11 mouse cellular contexts compared by ENCODE assay signal in the genomic region with DNA sequence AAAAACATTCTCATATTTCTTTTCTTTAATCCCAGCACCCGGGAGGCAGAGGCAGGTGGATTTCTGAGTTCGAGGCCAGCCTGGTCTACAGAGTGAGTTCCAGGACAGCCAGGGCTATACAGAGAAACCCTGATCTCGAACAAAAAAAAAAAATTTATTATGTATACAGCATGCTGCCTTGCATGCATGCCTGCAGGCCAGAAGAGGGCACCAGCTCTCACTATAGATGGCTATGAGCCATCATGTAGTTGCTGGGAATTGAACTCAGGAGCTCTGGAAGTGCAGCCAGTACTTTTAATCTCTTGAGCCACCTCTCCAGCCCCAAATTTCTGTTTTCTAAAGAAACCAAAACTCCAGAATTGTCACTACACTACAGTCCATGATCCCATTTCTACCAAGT. TPM values are rescaled to one million over a fixed set of nuclear protein-coding genes. Genes with fewer than 3 reads are reported as not detected.
A peak's percentile ranks its signal among the peaks of the same experiment; 100 is the strongest.
DNase-seq lines count a peak whose midpoint lies in the region; TF ChIP-seq lines count a peak whose summit lies in the region.
"Had no signal": no experiment of that assay in that cellular context is flagged by ENCODE, and none has a peak within 500 bp of the region (broad histone marks: within the 10 kb centered on the region; RNA-seq: fewer than 3 reads in every experiment).

No protein-coding gene starts in this region.

- TF ChIP-seq CTCF in layer of hippocampus, adult 2 months (conservative IDR thresholded peaks at IDR 0.05) = peak; percentile 70

- DNase-seq in adrenal gland, postnatal 10 days = peak; percentile 20
- DNase-seq in adrenal gland, adult 2 months = no peak
- no peak for DNase-seq in layer of hippocampus, adult 2 months (ENCODE audit: low spot score in 2 of 2)
- DNase-seq in layer of hippocampus, postnatal 36 days = no peak
- DNase-seq in T-cell, adult 2 months (ENCODE audit: low spot score) = peak; percentile 16
- peak; percentile 19 for DNase-seq in lung, postnatal 10 days
- DNase-seq in urinary bladder, postnatal 14 days (ENCODE audit: low spot score) = no peak
- no peak for DNase-seq in ovary, postnatal 14 days (ENCODE audit: low spot score)

- H3K4me3 ChIP-seq in layer of hippocampus, adult 2 months = no peak overlapping the region
- H3K4me3 ChIP-seq: heart, embryonic 10.5 days; limb, embryonic 12.5 days had no signal

- no peak overlapping the region for H3K27ac ChIP-seq in layer of hippocampus, adult 2 months
- H3K27ac ChIP-seq: heart, embryonic 10.5 days; limb, embryonic 12.5 days had no signal

RNA-seq across cellular contexts. Expression of a gene that starts 5.4 kb away (rescaled TPM):
- 10 to 100 TPM; 29.2 to 33.8 TPM for total RNA-seq in adrenal gland, postnatal 10 days (2021)
- total RNA-seq in adrenal gland, adult 2 months (2021) = 10 to 100 TPM; 33.9 to 40.2 TPM
- 2.7 and 3.4 TPM in 2 replicates for polyA plus RNA-seq in adrenal gland, adult 2 months (2012; rRNA removed)
- total RNA-seq in layer of hippocampus, adult 2 months (2021) = 10 to 100 TPM; 39.7 to 42.3 TPM
- 10 to 100 TPM; 41.5 to 41.9 TPM for total RNA-seq in layer of hippocampus, postnatal 36 days (2021)

RNA-seq across cellular contexts. Expression of a gene that starts 26.4 kb away (rescaled TPM):
- 10 to 100 TPM; 17.3 to 19.4 TPM for total RNA-seq in adrenal gland, postnatal 10 days (2021)
- 10 to 100 TPM; 14.8 to 16.7 TPM for total RNA-seq in adrenal gland, adult 2 months (2021)
- polyA plus RNA-seq in adrenal gland, adult 2 months (2012; rRNA removed) = 4.0 and 5.3 TPM in 2 replicates
- 10 to 100 TPM; 13.7 to 16.2 TPM for total RNA-seq in layer of hippocampus, adult 2 months (2021)
- total RNA-seq in layer of hippocampus, postnatal 36 days (2021) = 10 to 100 TPM; 14.5 to 15.2 TPM

RNA-seq across cellular contexts. Expression of a gene that starts 37.3 kb away (rescaled TPM):
- not detected for total RNA-seq in adrenal gland, postnatal 10 days (2021)
- total RNA-seq in adrenal gland, adult 2 months (2021) = not detected
- polyA plus RNA-seq in adrenal gland, adult 2 months (2012; rRNA removed) = not detected in 2 replicates
- total RNA-seq in layer of hippocampus, adult 2 months (2021) = not detected
- total RNA-seq in layer of hippocampus, postnatal 36 days (2021) = not detected
- polyA plus RNA-seq: heart, embryonic 10.5 days; limb, embryonic 12.5 days; neural tube, embryonic 14.5 days had no signal

Comparison
In these comparisons a context has a peak if more than half of its experiments do, and no peak if none do; other contexts are left out.
1. DNase-seq: peak in adrenal gland, postnatal 10 days (single experiment), T-cell, adult 2 months (single experiment) and lung, postnatal 10 days (single experiment); none in adrenal gland, adult 2 months (single experiment), layer of hippocampus, adult 2 months (0 of 2), layer of hippocampus, postnatal 36 days (0 of 2), urinary bladder, postnatal 14 days (single experiment) and ovary, postnatal 14 days (single experiment).